Mouse (Mus musculus) CH12.LX (cell line): ENCODE data around the gene Sowahb. TPM values are rescaled to one million over a fixed set of nuclear protein-coding genes. Genes with fewer than 3 reads are reported as not detected.

Experiments used
- DNase-seq: peaks from one replicate; pipeline ENCODE4 v3.0.0-alpha.2; 2013; ENCODE audit errors: extremely low read depth
- H3K27ac ChIP-seq: 2 replicates; pipeline ENCODE4 v1.5.1; 2012; ENCODE audit warnings: low read depth, mild to moderate bottlenecking, control low read depth, moderate library complexity; ENCODE audit not compliant: insufficient read depth
- H3K27me3 ChIP-seq: replicated peaks from 2 replicates; pipeline ENCODE3; 2012; ENCODE audit warnings: inconsistent platforms
- H3K36me3 ChIP-seq, 2 experiments: replicated peaks in 1 of 2; 2 replicates each; pipeline versions ENCODE3 to v1.6.1; 2012; ENCODE audit warnings: inconsistent platforms in 1 of 2, low read length in 1 of 2, mild to moderate bottlenecking in 1 of 2, mixed read lengths in 1 of 2, moderate library complexity in 1 of 2; ENCODE audit not compliant: control insufficient read depth in 1 of 2, insufficient read depth in 1 of 2
- H3K4me1 ChIP-seq, 2 experiments: 2 replicates each; pipeline ENCODE4 v1.6.1; 2012; ENCODE audit warnings: inconsistent platforms in 1 of 2, moderate library complexity in 1 of 2; ENCODE audit not compliant: insufficient read depth in 2 of 2, control insufficient read depth in 1 of 2
- H3K4me2 ChIP-seq: 2 replicates; pipeline ENCODE4 v1.6.1; 2012; ENCODE audit warnings: low read depth, mild to moderate bottlenecking, control low read depth; ENCODE audit not compliant: poor library complexity, insufficient read depth, severe bottlenecking
- H3K4me3 ChIP-seq, 3 experiments: fragments of 150-350 bp in 1 of 3; sonication (generic) in 1 of 3; replicated peaks in 1 of 3; 2 replicates each; pipeline versions ENCODE3 to v1.5.1; 2011 to 2012; ENCODE audit warnings: low read depth in 2 of 3, low read length in 2 of 3, mild to moderate bottlenecking in 2 of 3, moderate library complexity in 2 of 3, control low read depth in 1 of 3, improper control_type of control experiment in 1 of 3, inconsistent platforms in 1 of 3, mixed read lengths in 1 of 3; ENCODE audit not compliant: poor library complexity in 1 of 3
- H3K79me2 ChIP-seq: replicated peaks from 2 replicates; pipeline ENCODE4 v1.6.1; 2012; ENCODE audit warnings: mild to moderate bottlenecking, moderate library complexity; ENCODE audit not compliant: control insufficient read depth, poor library complexity, insufficient read depth, severe bottlenecking; ENCODE audit errors: extremely low read depth
- H3K9ac ChIP-seq: 2 replicates; pipeline ENCODE4 v1.6.1; 2012; ENCODE audit warnings: low read depth, mild to moderate bottlenecking, control low read depth, moderate library complexity; ENCODE audit not compliant: insufficient read depth
- H3K9me3 ChIP-seq: replicated peaks from 2 replicates; pipeline ENCODE3; 2012; ENCODE audit warnings: low read length, inconsistent platforms, mixed read lengths
- CHD1 ChIP-seq: IDR thresholded peaks from 2 replicates; pipeline ENCODE4 v1.6.1; 2012; ENCODE audit warnings: low read depth, low read length, improper control_type of control experiment, inconsistent platforms
- CTCF ChIP-seq, 2 experiments: IDR thresholded peaks in 1 of 2; conservative IDR thresholded peaks in 1 of 2; 2 replicates each; pipeline ENCODE4 v1.5.1; 2011 to 2012; ENCODE audit warnings: low read depth in 2 of 2, low read length in 2 of 2, improper control_type of control experiment in 1 of 2, inconsistent platforms in 1 of 2, mild to moderate bottlenecking in 1 of 2, moderate library complexity in 1 of 2
- EP300 ChIP-seq: IDR thresholded peaks from 2 replicates; pipeline ENCODE4 v1.6.1; 2011; ENCODE audit warnings: low read length, improper control_type of control experiment
- ETS1 ChIP-seq: conservative IDR thresholded peaks from 2 replicates; pipeline ENCODE4 v1.6.1; 2012; ENCODE audit warnings: low read depth, mild to moderate bottlenecking, inconsistent platforms, low read length, improper control_type of control experiment, moderate library complexity
- GABPA ChIP-seq: IDR thresholded peaks from 2 replicates; pipeline ENCODE4 v1.6.1; 2012; ENCODE audit warnings: low read depth, low read length, improper control_type of control experiment, inconsistent platforms; ENCODE audit not compliant: insufficient replicate concordance
- HCFC1 ChIP-seq: IDR thresholded peaks from 2 replicates; pipeline ENCODE4 v1.6.1; 2012; ENCODE audit warnings: low read depth, mild to moderate bottlenecking, inconsistent platforms, low read length, improper control_type of control experiment
- JUN ChIP-seq: IDR thresholded peaks from 2 replicates; pipeline ENCODE4 v1.6.1; 2011; ENCODE audit warnings: low read depth, mild to moderate bottlenecking, low read length, improper control_type of control experiment, moderate library complexity; ENCODE audit not compliant: insufficient read depth
- JUND ChIP-seq: conservative IDR thresholded peaks from 2 replicates; pipeline ENCODE4 v1.6.1; 2011; ENCODE audit warnings: low read depth, low read length, improper control_type of control experiment
- MXI1 ChIP-seq: IDR thresholded peaks from 2 replicates; pipeline ENCODE4 v1.6.1; 2011; ENCODE audit warnings: mild to moderate bottlenecking, low read depth, low read length, improper control_type of control experiment
- MYC ChIP-seq: IDR thresholded peaks from 2 replicates; pipeline ENCODE4 v1.6.1; 2011; ENCODE audit warnings: low read depth, mild to moderate bottlenecking, improper control_type of control experiment, low read length
- NELFE ChIP-seq: IDR thresholded peaks from 2 replicates; pipeline ENCODE4 v1.6.1; 2011; ENCODE audit warnings: low read depth, low read length, improper control_type of control experiment
- RAD21 ChIP-seq: IDR thresholded peaks from 2 replicates; pipeline ENCODE4 v1.6.1; 2011; ENCODE audit warnings: low read depth, mild to moderate bottlenecking, low read length, improper control_type of control experiment, moderate library complexity
- RCOR1 ChIP-seq: conservative IDR thresholded peaks from 2 replicates; pipeline ENCODE4 v1.6.1; 2012; ENCODE audit warnings: low read depth, mild to moderate bottlenecking, inconsistent platforms, low read length, improper control_type of control experiment
- SIN3A ChIP-seq: IDR thresholded peaks from 2 replicates; pipeline ENCODE4 v1.6.1; 2012; ENCODE audit warnings: low read length, improper control_type of control experiment, inconsistent platforms
- SMC3 ChIP-seq: IDR thresholded peaks from 2 replicates; pipeline ENCODE4 v1.6.1; 2011; ENCODE audit warnings: low read depth, low read length, improper control_type of control experiment
- TCF12 ChIP-seq: IDR thresholded peaks from 2 replicates; pipeline ENCODE4 v1.6.1; 2014; ENCODE audit warnings: low read depth, mild to moderate bottlenecking, inconsistent platforms, low read length, improper control_type of control experiment
- UBTF ChIP-seq: IDR thresholded peaks from 2 replicates; pipeline ENCODE4 v1.6.1; 2012; ENCODE audit warnings: low read depth, mild to moderate bottlenecking, inconsistent platforms, low read length, improper control_type of control experiment, moderate library complexity
- USF2 ChIP-seq: conservative IDR thresholded peaks from 2 replicates; pipeline ENCODE4 v1.6.1; 2011; ENCODE audit warnings: low read depth, low read length, improper control_type of control experiment
- ZC3H11A ChIP-seq: IDR thresholded peaks from 2 replicates; pipeline ENCODE4 v1.6.1; 2012; ENCODE audit warnings: low read depth, mild to moderate bottlenecking, inconsistent platforms, low read length, improper control_type of control experiment
- dilution Hi-C: fragments of 300-500 bp; cut with MboI; formaldehyde crosslinking; loops from 2 replicates; pipeline ENCODE4 v1.14.3; 2020; ENCODE audit warnings: low sequenced_read_pairs; ENCODE audit not compliant: extremely low pct_unique_long_range_greater_than_20kb, extremely low pct_ligation_motif_present
- in situ Hi-C: fragments of 300-500 bp; cut with MboI; formaldehyde crosslinking; loops from 3 replicates; pipeline ENCODE4 v1.14.3; 2019; ENCODE audit warnings: low sequenced_read_pairs, low pct_ligation_motif_present, low pct_unique_long_range_greater_than_20kb, mixed read lengths
- polyA plus RNA-seq: library from polyadenylated mRNA; unstranded; fragments of >175 nt; gene quantifications from 2 replicates; pipeline ENCODE4 v1.2.1, GENCODE M21; 2012; ENCODE audit warnings: low read depth; ENCODE audit not compliant: insufficient read length
- total RNA-seq, 2 experiments: library from RNA; depleted of rRNA; stranded (reverse); fragments of 300-350 nt in 1 of 2; fragments of >200 nt in 1 of 2; gene quantifications; 2 replicates each; pipeline ENCODE4 v1.2.3; 2012 to 2014

Gene Sowahb
- total and polyA plus RNA-seq, 3 experiments, result not detected

- no peak for DNase-seq
- dilution Hi-C loops, result no loop called here
- no peak overlapping the region for H3K27ac ChIP-seq
- no peaks in the 10 kb centered on the region for H3K36me3 ChIP-seq
- no peak overlapping the region for H3K4me2 ChIP-seq
- in situ Hi-C loops, result no loop called here
- H3K4me3 ChIP-seq, result no peak overlapping the region
- H3K9ac ChIP-seq, result no peak overlapping the region
- no peaks in the 10 kb centered on the region for H3K79me2 ChIP-seq
- H3K4me1 ChIP-seq, result peaks cover 0 to 5% of the 10 kb centered on the region in 2 experiments; a peak in 2 of 4 replicates
- H3K9me3 ChIP-seq, result no peaks in the 10 kb centered on the region
- TF ChIP-seq GABPA (no peak), EP300 (no peak), JUND (no peak), JUN (no peak)
- H3K27me3 ChIP-seq, result no peaks in the 10 kb centered on the region
These were observed 12.2 kb downstream of the Sowahb start for GRCm38 (mm10) chr5:93032621-93033020.

GRCm38 (mm10) chr5:93030869-93031268 lies 14.0 kb downstream of the Sowahb start:
- no peaks in the 10 kb centered on the region for H3K79me2 ChIP-seq
- no peak overlapping the region for H3K4me2 ChIP-seq
- in situ Hi-C loops, result no loop called here
- H3K27me3 ChIP-seq, result no peaks in the 10 kb centered on the region
- dilution Hi-C loops, result no loop called here
- no peaks in the 10 kb centered on the region for H3K9me3 ChIP-seq
- H3K9ac ChIP-seq, result no peak overlapping the region
- peaks cover 0 to 5% of the 10 kb centered on the region in 2 experiments; a peak in 2 of 4 replicates for H3K4me1 ChIP-seq
- DNase-seq, result no peak
- H3K36me3 ChIP-seq, result no peaks in the 10 kb centered on the region
- no peak overlapping the region for H3K4me3 ChIP-seq
- H3K27ac ChIP-seq, result no peak overlapping the region
- TF ChIP-seq JUN (no peak), USF2 (no peak), SIN3A (no peak), RAD21 (no peak), SMC3 (no peak), EP300 (no peak), RCOR1 (no peak)

GRCm38 (mm10) chr5:93030411-93030810 lies 14.4 kb downstream of the Sowahb start:
- dilution Hi-C loops, result no loop called here
- H3K4me3 ChIP-seq, result no peak overlapping the region
- no peaks in the 10 kb centered on the region for H3K36me3 ChIP-seq
- no peak overlapping the region for H3K4me2 ChIP-seq
- in situ Hi-C loops, result no loop called here
- H3K27ac ChIP-seq, result no peak overlapping the region
- no peaks in the 10 kb centered on the region for H3K79me2 ChIP-seq
- TF ChIP-seq SIN3A (no peak), JUN (no peak), JUND (no peak), UBTF (no peak), EP300 (no peak), MXI1 (no peak), CHD1 (no peak), TCF12 (no peak), ZC3H11A (no peak), MYC (no peak), NELFE (no peak), HCFC1 (no peak), RAD21 (no peak), CTCF (conservative IDR thresholded peaks at IDR 0.05 in 1 of 2, IDR thresholded peaks at IDR 0.05 in 1 of 2; ENCODE audit: low read depth in 2 of 2, low read length in 2 of 2) (no peak), SMC3 (no peak), ETS1 (no peak)
- H3K9ac ChIP-seq, result no peak overlapping the region
- H3K4me1 ChIP-seq, result peaks cover 0 to 5% of the 10 kb centered on the region in 2 experiments; a peak in 2 of 4 replicates
- H3K27me3 ChIP-seq, result no peaks in the 10 kb centered on the region
- no peaks in the 10 kb centered on the region for H3K9me3 ChIP-seq
- no peak for DNase-seq
